Mouse (Mus musculus) gastrocnemius, adult 2 months (tissue): ENCODE data around the gene Psmd11. TPM values are rescaled to one million over a fixed set of nuclear protein-coding genes. Genes with fewer than 3 reads are reported as not detected.
"Not testable (repeated sequence)": the region's sequence is repeated elsewhere in the genome, so short reads cannot be mapped to it uniquely, and the experiment has no call there.

Experiments used
- DNase-seq: peaks from one replicate; pipeline ENCODE4 v3.0.0; 2022
- H3K27ac ChIP-seq: fragments of 200-600 bp; 2 replicates; pipeline ENCODE4 v1.8.1; 2022; ENCODE audit warnings: mild to moderate bottlenecking
- H3K4me3 ChIP-seq: fragments of 200-600 bp; 2 replicates; pipeline ENCODE4 v1.8.1; 2022; ENCODE audit warnings: mild to moderate bottlenecking, moderate library complexity
- CTCF ChIP-seq: fragments of 200-600 bp; IDR thresholded peaks from 2 replicates; pipeline ENCODE4 v1.8.1; 2022; ENCODE audit warnings: antibody characterized with exemption, mild to moderate bottlenecking, moderate library complexity
- intact Hi-C: fragments of 180-260 bp; cut with DNase I; formaldehyde crosslinking; loops from one replicate; pipeline ENCODE4 v1.15.1; 2025
- total RNA-seq, 2 experiments: library from RNA; stranded (reverse); gene quantifications; 2 replicates each; pipeline ENCODE4 v1.2.3; 2021

Psmd11 gene
- total RNA-seq, 2 experiments from 2014 or later, result 138 to 169 TPM

DNA sequence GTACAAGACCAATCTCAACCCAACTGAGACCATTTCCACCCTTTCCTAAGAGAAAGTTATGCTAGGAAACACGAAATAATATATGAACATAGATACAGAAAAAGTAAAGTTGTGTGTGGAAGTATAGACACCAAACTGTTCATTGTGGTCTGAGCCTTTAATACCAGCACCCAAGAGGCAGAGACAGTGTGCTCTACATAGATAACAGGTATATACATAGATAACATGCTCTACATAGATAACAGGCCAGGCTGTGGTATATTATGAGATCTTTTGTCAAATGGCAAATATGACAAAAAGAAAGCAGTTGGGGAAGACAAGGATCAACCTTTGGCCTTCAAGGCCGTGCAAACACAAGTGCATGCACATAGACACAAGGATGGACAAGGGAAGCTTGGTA lies 18.0 kb upstream of the Psmd11 start:
- no peak overlapping the region for H3K27ac ChIP-seq
- H3K4me3 ChIP-seq, result no peak overlapping the region
- intact Hi-C loops, result no loop called here
- TF ChIP-seq CTCF, result no peak
- DNase-seq, result no peak

- intact Hi-C loops, result no loop called here
- no peak for DNase-seq
- Histone ChIP-seq H3K4me3 (no peak overlapping the region), H3K27ac (no peak overlapping the region)
- no peak for TF ChIP-seq CTCF
These were observed 11.3 kb upstream of the Psmd11 start for GRCm38 (mm10) chr11:80417085-80417484.

- no peak for TF ChIP-seq CTCF
- H3K4me3 ChIP-seq, result no peak overlapping the region
- intact Hi-C loops, result no loop called here
- DNase-seq, result no peak
- no peak overlapping the region for H3K27ac ChIP-seq
These were observed 8.7 kb upstream of the Psmd11 start for GRCm38 (mm10) chr11:80419743-80420142.

DNA sequence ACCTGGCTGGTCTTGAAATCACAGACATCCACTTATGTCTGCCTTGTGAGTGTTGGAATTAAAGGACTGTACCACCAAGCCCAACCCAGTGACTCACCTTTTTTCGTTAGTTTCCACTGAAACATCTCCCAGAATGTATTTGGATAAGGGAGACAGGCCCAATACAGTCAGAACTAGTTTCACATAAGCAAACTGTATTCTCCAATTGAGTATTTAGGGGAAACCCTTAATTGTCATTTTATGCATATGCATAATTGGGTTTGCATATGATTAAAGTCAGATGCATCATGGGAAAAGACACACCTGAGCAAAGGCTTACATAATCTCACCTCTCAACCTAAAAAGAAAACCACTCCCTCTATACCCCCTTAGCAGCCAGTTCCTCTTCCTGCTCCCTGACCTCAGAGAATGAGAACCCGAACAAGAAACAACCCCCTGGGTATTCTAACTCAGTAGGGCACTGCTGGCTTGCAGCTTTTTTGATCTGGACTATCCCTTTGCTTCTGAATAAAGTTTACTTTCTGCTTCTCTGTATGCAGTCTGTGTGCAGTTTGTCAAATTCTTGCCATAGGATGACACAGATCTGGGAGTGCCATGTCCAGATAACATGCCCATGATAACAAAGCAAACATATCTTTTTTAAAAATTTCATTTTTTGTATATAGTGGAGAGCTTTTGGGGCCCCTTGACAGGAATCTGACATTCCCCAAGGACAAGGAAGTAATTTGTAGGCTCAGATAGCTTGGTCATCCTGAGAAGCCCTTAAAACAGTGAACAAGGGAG lies 8.0 kb upstream of the Psmd11 start:
- no peak for TF ChIP-seq CTCF
- intact Hi-C loops, result no loop called here

DNA sequence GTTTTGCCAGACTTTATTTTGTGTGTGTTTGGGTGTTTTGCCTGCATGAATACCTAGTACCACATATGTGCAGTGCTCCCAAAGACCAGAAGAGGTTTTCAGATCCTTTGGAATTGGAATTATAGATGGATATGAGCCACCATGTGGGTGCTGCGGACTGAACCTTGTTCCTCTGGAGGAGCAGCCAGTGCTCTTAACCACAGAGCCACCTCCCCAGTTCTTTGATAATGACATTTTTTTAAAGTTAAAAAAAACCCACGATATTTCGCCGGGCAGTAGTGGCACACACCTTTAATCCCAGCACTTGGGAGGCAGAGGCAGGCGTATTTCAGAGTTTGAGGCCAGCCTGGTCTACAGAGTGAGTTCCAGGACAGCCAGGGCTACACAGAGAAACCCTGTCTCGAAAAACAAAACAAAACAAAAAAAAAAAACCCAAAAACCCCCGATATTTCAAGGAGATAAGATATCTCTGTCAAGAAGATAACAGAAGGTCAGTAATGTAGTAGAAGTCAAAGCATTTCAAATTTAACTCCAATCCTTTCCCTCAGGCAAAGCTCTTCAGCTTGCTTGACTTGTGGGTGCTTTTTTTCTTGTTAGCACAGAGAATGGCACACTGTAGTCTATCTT lies 6.9 kb upstream of the Psmd11 start:
- no peak for DNase-seq
- no peak overlapping the region for H3K27ac ChIP-seq
- H3K4me3 ChIP-seq, result no peak overlapping the region
- TF ChIP-seq CTCF, result no peak
- intact Hi-C loops, result no loop called here

More for the DNA sequence above, 8.0 kb upstream of the Psmd11 start:
- DNase-seq, result no peak
- Histone ChIP-seq H3K27ac (no peak overlapping the region), H3K4me3 (no peak overlapping the region)

DNA sequence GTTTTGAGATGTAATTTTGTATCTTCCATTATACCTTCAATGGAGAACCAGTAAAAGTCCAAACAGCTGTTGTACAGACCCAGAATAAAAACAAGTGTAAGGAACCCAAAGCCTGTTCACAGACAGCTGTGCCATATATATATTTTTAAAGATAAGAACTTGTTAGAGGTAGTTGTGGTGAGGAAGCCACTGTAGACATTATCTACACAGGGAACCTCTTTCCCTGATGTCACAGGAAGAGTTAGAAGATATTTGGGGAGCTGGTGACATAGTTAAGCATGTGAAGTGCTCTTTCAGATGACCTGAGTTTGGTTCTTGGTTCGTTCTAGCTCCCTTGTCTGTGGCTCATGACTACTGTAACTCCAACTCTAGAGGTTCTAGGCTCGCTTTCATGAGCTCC lies 3.7 kb upstream of the Psmd11 start:
- no peak overlapping the region for H3K27ac ChIP-seq
- no peak overlapping the region for H3K4me3 ChIP-seq
- intact Hi-C loops, result no loop called here
- no peak for DNase-seq
- TF ChIP-seq CTCF, result no peak

DNA sequence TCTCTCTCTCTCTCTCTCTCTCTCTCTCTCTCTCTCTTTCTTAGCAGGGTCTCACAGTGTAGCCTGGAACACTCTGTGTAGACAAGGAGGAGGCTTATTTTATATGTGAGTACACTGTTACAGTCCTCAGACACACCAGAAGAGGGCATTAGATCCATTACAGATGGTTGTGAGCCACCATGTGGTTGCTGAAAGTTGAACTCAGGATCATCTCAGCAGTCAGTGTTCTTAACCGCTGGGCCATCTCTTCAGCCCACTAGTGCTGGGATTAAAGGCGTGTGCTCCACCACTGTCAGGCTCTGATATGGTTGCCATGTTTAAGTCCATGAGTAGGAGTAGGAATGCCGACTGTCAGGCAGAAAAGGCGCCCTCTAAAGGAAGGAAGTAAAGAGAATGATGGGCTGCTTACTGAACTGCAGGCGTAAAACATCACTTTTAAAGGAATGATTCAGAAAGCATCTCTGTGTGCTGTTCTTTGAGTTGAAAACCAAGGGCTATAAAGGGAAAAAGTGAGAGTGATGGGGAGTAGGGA lies 3.1 kb upstream of the Psmd11 start:
- TF ChIP-seq CTCF, result no peak
- no peak overlapping the region for H3K4me3 ChIP-seq
- H3K27ac ChIP-seq, result no peak overlapping the region
- DNase-seq, result no peak
- intact Hi-C loops, result no loop called here

DNA sequence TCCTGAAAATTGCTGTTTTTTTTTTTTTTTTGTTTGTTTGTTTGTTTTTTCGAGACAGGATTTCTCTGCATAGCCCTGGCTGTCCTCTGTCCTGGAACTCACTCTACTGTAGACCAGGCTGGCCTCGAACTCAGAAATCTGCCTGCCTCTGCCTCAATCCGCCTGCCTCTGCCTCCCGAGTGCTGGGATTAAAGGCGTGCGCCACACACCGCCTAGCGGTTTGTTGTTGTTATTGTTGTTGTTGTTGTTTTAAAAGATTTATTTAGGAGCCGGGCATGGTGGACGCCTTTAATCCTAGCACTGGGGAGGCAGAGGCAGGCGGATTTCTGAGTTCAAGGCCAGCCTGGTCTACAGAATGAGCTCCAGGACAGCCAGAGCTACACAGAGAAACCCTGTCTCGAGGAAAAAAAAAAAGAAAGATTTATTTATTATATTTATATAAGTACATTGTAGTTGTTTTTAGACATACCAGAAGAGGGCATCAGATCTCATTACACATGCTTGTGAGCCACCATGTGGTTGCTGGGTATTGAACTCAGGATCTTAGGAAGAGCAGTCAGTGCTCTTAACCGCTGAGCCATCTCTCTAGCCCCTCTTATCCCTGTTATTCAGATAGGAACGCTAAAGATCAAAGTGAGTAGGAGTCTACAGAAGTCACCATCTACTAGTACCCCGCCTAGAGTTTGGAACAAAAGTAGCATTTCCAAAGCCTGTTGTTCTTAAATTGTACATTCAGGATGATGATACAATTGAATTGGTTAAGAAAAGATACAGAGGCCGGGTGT lies 2.2 kb upstream of the Psmd11 start:
- DNase-seq, intact Hi-C loops, H3K4me3 ChIP-seq, H3K27ac ChIP-seq: not testable (repeated sequence)

DNA sequence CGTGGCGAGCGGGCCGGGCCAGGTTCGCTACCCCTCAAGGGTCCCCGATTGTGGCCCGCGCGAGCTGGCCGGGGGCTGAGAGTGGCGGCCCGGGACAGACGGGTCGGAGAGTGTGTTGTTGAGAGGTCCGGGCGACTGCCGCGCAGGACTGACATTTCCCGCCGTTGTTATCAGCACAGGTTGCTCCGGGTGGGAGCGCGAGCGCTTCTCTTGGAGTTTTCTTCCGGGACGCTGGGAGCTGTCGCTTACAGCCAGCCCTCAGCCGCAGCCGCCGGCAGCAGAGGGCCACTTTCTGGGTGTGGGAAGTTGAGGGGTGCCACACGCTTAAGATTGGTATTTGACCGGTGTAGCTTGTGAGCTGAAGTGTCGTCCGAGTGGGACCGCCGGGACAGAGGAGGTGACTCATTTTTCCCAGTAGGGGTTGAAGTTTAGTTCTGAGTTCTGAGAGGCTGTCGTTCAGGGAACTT lies 627 bp downstream of the Psmd11 start:
- DNase-seq, result no peak
- Histone ChIP-seq H3K27ac (peak overlapping the region; percentile 98), H3K4me3 (peak overlapping the region; percentile 85)
- no peak for TF ChIP-seq CTCF
- intact Hi-C loops, result loop anchor here (2.0 kb wide), 1 partner anchor 242 kb away; no protein-coding TSS in a partner anchor

- no peak for TF ChIP-seq CTCF
- intact Hi-C loops, result loop anchor here (2.0 kb wide), 1 partner anchor 241 kb away; no protein-coding TSS in a partner anchor
- peak overlapping the region; percentile 98 for H3K27ac ChIP-seq
- peak overlapping the region; percentile 85 for H3K4me3 ChIP-seq
- DNase-seq, result no peak
These were observed 1.2 kb downstream of the Psmd11 start for GRCm38 (mm10) chr11:80429500-80430166.

- intact Hi-C loops, result no loop called here
- DNase-seq, result no peak
- Histone ChIP-seq H3K4me3 (peak overlapping the region; percentile 85), H3K27ac (peak overlapping the region; percentile 98)
- no peak for TF ChIP-seq CTCF
These were observed 2.0 kb downstream of the Psmd11 start for GRCm38 (mm10) chr11:80430366-80430910.

GRCm38 (mm10) chr11:80446916-80447315 lies 18.5 kb downstream of the Psmd11 start:
- H3K27ac ChIP-seq, result peak overlapping the region; percentile 29; the same call in 1 of the 2 replicates
- H3K4me3 ChIP-seq, result no peak overlapping the region
- intact Hi-C loops, result no loop called here
- no peak for DNase-seq
- TF ChIP-seq CTCF, result no peak
